Mouse (Mus musculus) gastrocnemius, postnatal 36 days (tissue): ENCODE results near the gene Psg16. TPM values are rescaled to one million over a fixed set of nuclear protein-coding genes. Genes with fewer than 3 reads are reported as not detected.

ENCODE experiments used
- DNase-seq, 2 experiments: peaks; one replicate each; pipeline ENCODE4 v3.0.0; 2022
- intact Hi-C: fragments of 180-260 bp; cut with DNase I; formaldehyde crosslinking; loops from one replicate; pipeline ENCODE4 v1.15.1; 2025
- long read RNA-seq, 2 experiments: library from polyadenylated mRNA; stranded (forward); transcript quantifications; one replicate each; pipeline ENCODE4 v2.0.0; 2021
- total RNA-seq, 2 experiments: library from RNA; stranded (reverse); gene quantifications; 2 replicates each; pipeline ENCODE4 v1.2.3; 2021

The Psg16 gene
- total RNA-seq = under 1 TPM; 0.07 to 0.13 TPM
- long read RNA-seq, experiment 1 = 0 reads
- long read RNA-seq, experiment 2 = 0 reads

- DNase-seq = no peak
- intact Hi-C loops = no loop called here
These were observed at the start of gene Psg16 for GRCm38 (mm10) chr7:17073904-17074615. Psg16 (plus strand) TSS chr7:17074040.

- intact Hi-C loops = no loop called here
These were observed 49.7 kb upstream of the Psg16 start for GRCm38 (mm10) chr7:17024141-17024540.

GRCm38 (mm10) chr7:17024814-17025504, 48.9 kb upstream of the Psg16 start:
- no peak for DNase-seq

More at GRCm38 (mm10) chr7:17024141-17024540, 49.7 kb upstream of the Psg16 start:
- DNase-seq = no peak

GRCm38 (mm10) chr7:17025505-17025894, 48.3 kb upstream of the Psg16 start:
- intact Hi-C loops = no loop called here
- DNase-seq = no peak

More at GRCm38 (mm10) chr7:17024814-17025504, 48.9 kb upstream of the Psg16 start:
- intact Hi-C loops = no loop called here

DNA sequence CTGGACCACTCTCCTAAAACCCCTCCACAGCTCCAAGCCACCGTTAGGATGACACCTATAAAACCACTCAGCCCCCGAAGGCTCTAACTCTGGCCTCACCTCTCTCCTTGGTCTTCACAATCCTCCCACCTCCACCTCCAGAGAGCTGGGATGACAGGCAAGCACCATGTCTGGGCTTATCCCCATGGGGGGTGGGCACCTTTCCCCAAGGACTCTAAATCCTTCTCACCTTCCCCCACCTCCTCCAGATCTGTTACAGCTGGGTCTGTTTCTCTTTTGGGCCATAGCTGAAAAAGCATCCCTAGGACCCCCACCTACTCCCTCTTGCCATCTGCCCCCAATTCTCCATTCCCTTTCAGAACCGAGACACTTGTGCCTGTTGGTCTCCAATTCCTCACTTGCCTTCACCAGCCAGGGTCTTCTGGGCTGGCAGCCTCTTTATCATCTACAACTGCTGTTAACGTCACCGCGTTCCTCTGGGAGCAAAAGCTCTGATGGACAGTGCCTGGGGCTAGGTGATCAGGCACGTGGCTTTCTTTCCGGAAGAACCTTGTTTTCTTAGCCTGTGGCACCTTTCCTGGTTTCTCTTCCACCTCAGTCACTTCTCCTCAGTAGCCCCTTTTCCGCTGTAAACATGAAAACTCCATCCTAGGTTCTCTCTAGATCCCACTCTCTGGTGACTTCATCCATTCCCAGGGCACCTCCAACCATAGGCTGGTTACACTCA, 47.8 kb upstream of the Psg16 start:
- intact Hi-C loops = no loop called here
- no peak for DNase-seq

DNA sequence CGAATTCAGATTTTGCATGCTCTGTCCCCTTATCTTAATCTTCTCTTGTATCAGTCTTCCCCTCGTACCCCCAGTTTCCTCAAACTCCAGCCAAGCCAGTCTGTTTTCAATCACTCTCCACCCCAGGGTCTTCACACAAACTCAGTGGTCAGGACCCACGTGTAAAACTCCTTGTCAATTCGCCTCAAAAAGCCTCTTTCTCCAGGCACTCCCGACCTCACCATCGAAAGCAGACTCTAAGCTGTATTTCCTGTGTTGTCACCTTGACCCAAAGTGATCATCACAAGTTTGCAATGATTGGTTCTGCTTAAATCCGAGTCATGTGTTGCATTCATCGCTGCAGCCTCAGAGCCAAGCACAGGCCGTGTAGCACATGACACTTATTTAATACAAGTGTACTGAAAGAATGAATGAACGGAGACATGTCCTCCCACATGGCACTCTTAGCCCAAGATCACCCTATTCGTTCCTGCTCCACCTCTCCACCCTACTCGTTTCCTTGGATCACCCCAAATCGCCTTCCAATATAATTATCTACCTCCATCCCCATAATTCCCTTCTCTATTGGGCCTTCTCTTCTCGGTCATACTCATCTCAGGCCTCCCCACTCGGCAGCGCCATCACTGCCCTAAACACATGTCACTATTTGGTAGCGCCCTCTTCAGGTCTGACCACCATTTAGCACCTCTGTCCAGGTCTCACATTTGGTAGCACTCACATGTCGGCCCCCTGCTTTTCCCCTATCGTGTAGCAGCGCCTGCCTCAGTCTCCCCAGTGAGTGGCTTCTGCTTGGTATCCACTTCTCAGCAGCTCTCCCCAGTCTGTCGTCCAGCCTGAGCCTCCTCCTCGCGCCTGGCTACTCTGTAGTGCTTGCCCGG, 46.9 kb upstream of the Psg16 start:
- intact Hi-C loops = no loop called here
- DNase-seq = peak in 1 of 2 experiments; percentile 40

- DNase-seq = peak; percentile 83 to 87
- intact Hi-C loops = no loop called here
These were observed 46.1 kb upstream of the Psg16 start, which contains the start of gene Ppp5c for GRCm38 (mm10) chr7:17027588-17028343. Ppp5c (minus strand) TSS chr7:17027924.

GRCm38 (mm10) chr7:17028923-17029322, 44.9 kb upstream of the Psg16 start:
- intact Hi-C loops = no loop called here
- DNase-seq = no peak

GRCm38 (mm10) chr7:17030239-17030638, 43.6 kb upstream of the Psg16 start:
- no peak for DNase-seq

GRCm38 (mm10) chr7:17038018-17038695, 35.7 kb upstream of the Psg16 start:
- DNase-seq = no peak
- intact Hi-C loops = no loop called here

More at GRCm38 (mm10) chr7:17030239-17030638, 43.6 kb upstream of the Psg16 start:
- intact Hi-C loops = no loop called here

- intact Hi-C loops = no loop called here
- no peak for DNase-seq
These were observed 34.5 kb upstream of the Psg16 start for GRCm38 (mm10) chr7:17039373-17039772.

DNA sequence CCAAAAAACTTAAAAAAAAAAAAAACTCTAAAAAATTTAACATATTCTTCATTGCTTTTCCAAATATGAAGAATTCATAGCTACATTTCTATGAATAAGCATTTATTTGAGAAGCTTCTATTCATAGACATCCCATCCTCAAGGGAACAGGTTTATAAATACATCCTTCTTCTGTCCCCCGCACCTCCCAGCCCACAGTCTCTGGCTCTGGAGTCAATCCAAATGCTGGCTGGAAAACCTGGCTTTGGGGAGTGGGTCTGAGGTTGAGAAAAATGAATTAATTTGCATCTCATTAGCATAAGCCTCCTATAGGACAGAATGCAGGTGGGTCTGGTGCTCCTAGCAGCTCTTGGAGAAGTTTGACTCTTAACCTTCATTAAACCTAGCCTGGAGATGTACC, 28.1 kb upstream of the Psg16 start:
- no peak for DNase-seq
- intact Hi-C loops = no loop called here

- intact Hi-C loops = no loop called here
- no peak for DNase-seq
These were observed 26.7 kb upstream of the Psg16 start for GRCm38 (mm10) chr7:17047041-17047682.

GRCm38 (mm10) chr7:17048431-17049190, 25.2 kb upstream of the Psg16 start:
- intact Hi-C loops = no loop called here
- DNase-seq = no peak

DNA sequence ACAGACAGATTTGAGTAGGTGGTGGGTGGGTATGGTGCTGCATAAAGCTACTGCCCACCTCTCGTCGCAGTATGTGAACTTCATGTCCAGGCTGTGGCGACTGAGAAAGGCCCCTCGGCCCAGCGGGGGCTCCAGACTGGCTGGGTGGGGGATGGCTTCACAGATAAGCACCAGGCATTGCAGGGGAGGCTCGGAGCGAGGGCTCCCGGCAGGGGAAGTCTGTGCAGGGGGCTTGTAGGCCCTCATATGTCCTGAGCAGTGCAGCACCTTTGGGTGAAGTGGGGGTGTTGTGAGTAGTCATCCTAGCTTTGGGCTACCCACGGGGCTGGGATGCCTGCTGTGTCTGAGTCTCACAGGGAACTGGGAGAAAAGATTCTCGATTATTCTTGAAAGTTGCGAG, 23.3 kb upstream of the Psg16 start:
- intact Hi-C loops = loop anchor here (5.0 kb wide), 1 partner anchor 43 kb away; no protein-coding TSS in a partner anchor

DNA sequence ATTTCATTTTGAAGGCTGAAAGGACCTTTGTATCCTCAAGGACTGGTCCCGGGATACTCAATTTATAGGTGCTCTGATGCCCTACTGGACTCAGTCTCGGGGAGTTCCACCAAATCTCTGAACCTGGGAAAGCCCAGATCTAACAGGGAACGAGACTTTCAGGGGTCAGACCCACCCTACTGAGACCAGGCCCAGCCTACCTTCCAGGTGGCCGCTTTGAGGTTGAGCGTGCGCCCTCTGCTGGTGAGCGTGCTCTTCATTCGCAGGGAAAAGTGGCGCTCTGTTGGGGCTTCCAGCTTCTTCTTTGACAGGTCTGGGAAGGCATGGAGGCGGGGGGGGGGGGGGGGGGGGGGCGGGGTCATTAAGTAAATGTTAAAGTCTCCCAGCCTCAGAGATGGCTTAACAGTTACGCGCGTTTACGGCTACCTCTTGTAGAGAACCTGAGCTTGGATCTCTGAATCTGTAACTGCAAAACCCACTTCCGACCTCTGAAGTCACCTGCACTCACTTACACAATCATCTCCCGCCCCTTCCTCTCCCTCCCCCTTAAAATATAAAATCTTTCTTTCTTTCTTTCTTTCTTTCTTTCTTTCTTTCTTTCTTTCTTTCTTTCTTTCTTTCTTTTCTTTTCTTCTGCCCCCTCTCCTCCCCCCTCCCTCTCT, 22.8 kb upstream of the Psg16 start:
- intact Hi-C loops = loop anchor here (5.0 kb wide), 1 partner anchor 44 kb away; no protein-coding TSS in a partner anchor
- no peak for DNase-seq

More for the DNA sequence above, 23.3 kb upstream of the Psg16 start:
- no peak for DNase-seq
